Comparison of ENCODE assay signal across 20 mouse cellular contexts in genomic region chr15:82998811-82999221, GRCm38 (mm10). TPM values are rescaled to one million over a fixed set of nuclear protein-coding genes. Genes with fewer than 3 reads are reported as not detected.
A peak's percentile ranks its signal among the peaks of the same experiment; 100 is the strongest.
DNase-seq lines count a peak whose midpoint lies in the region; ATAC-seq and TF ChIP-seq lines count a peak whose summit lies in the region.
"Had no signal": no experiment of that assay in that cellular context is flagged by ENCODE, and none has a peak within 500 bp of the region (broad histone marks: within the 10 kb centered on the region; RNA-seq: fewer than 3 reads in every experiment).

No protein-coding gene starts in this region.

- no peak for TF ChIP-seq CTCF in small intestine, adult 2 months (IDR thresholded peaks at IDR 0.05; ENCODE audit: extremely low read depth, insufficient read length, insufficient replicate concordance, low read depth, low read length)

- H3K27me3 ChIP-seq in liver, embryonic 15.5 days: no peaks in the 10 kb centered on the region; the same call in none of the 2 replicates
- 0 out of 2 replicates have a peak, but pooled peaks cover 3% of the 10 kb centered on the region for H3K27me3 ChIP-seq in liver, embryonic 11.5 days (replicated peaks; ENCODE audit: control insufficient read depth, insufficient read depth, low read length)
- H3K27me3 ChIP-seq in embryonic facial prominence, embryonic 10.5 days (replicated peaks; ENCODE audit: low read depth, poor library complexity, severe bottlenecking): peaks cover 87% of the 10 kb centered on the region
- H3K27me3 ChIP-seq in small intestine, adult 2 months (ENCODE audit: control insufficient read depth, insufficient read depth, low read length): no peaks in the 10 kb centered on the region

- no peak overlapping the region for H3K4me2 ChIP-seq in liver, embryonic 15.5 days
- no peak overlapping the region for H3K4me2 ChIP-seq in liver, embryonic 11.5 days
- H3K4me2 ChIP-seq: embryonic facial prominence, embryonic 13.5 days; hindbrain, embryonic 14.5 days; limb, embryonic 12.5 days; neural tube, embryonic 12.5 days had no signal

- no peak for DNase-seq in liver, embryonic 11.5 days (ENCODE audit: low spot score)
- peak; percentile 90 for DNase-seq in A20 (ENCODE audit: low read depth, low spot score)
- DNase-seq in embryonic facial prominence, embryonic 10.5 days (ENCODE audit: low spot score): no peak
- DNase-seq in retina, embryonic 14.5 days (ENCODE audit: low spot score): no peak
- no peak for DNase-seq in Muller cell, postnatal 12 days (ENCODE audit: inconsistent ontology term)
- no peak for DNase-seq in thymus, postnatal 10 days (ENCODE audit: low spot score in 2 of 2)
- DNase-seq: adrenal gland, postnatal 25 days; cerebellum, adult 2 months; thymus, postnatal 36 days had no signal

- H3K4me3 ChIP-seq in liver, embryonic 15.5 days (replicated peaks): no peak overlapping the region
- H3K4me3 ChIP-seq in liver, embryonic 11.5 days (ENCODE audit: low read depth, low read length): no peak overlapping the region
- no peak overlapping the region for H3K4me3 ChIP-seq in embryonic facial prominence, embryonic 10.5 days
- H3K4me3 ChIP-seq in small intestine, adult 2 months (ENCODE audit: low read depth, low read length): no peak overlapping the region
- H3K4me3 ChIP-seq: embryonic facial prominence, embryonic 13.5 days; layer of hippocampus, adult 2 months; left cerebral cortex, adult 2 months; limb, embryonic 12.5 days; megakaryocyte, embryonic 14.5 days; neural tube, embryonic 12.5 days had no signal

- TF ChIP-seq POLR2A in small intestine, adult 2 months (IDR thresholded peaks at IDR 0.05; ENCODE audit: low read depth, low read length): peak; percentile 22; the same call in 1 of the 2 replicates

- H3K36me3 ChIP-seq in liver, embryonic 15.5 days (replicated peaks): no peaks in the 10 kb centered on the region
- no peaks in the 10 kb centered on the region for H3K36me3 ChIP-seq in liver, embryonic 11.5 days (ENCODE audit: control insufficient read depth, insufficient read depth, low read length)
- no peaks in the 10 kb centered on the region for H3K36me3 ChIP-seq in embryonic facial prominence, embryonic 10.5 days (replicated peaks)
- no peaks in the 10 kb centered on the region for H3K36me3 ChIP-seq in small intestine, adult 2 months (ENCODE audit: control insufficient read depth, insufficient read depth, low read length)
- H3K36me3 ChIP-seq: embryonic facial prominence, embryonic 13.5 days; limb, embryonic 12.5 days; neural tube, embryonic 12.5 days had no signal

- H3K4me1 ChIP-seq in liver, embryonic 15.5 days (replicated peaks): peaks cover 7% of the 10 kb centered on the region; the same call in 1 of the 2 replicates
- H3K4me1 ChIP-seq in liver, embryonic 11.5 days (replicated peaks; ENCODE audit: control insufficient read depth, insufficient read depth, low read length): no peaks in the 10 kb centered on the region
- H3K4me1 ChIP-seq in embryonic facial prominence, embryonic 10.5 days: peaks cover 60% of the 10 kb centered on the region
- H3K4me1 ChIP-seq in small intestine, adult 2 months (ENCODE audit: control insufficient read depth, insufficient read depth, insufficient read length, low read length): 0 out of 2 replicates have a peak, but pooled peaks cover 3% of the 10 kb centered on the region

- ATAC-seq in liver, embryonic 15.5 days (ENCODE audit: insufficient read depth): 0 out of 2 replicates have a peak, but pooled peaks have one; percentile 18
- no peak for ATAC-seq in liver, embryonic 11.5 days (replicated peaks; ENCODE audit: low FRiP score)
- ATAC-seq: forebrain, embryonic 16.5 days; intestine, embryonic 16.5 days had no signal

- H3K9ac ChIP-seq in liver, embryonic 15.5 days: no peak overlapping the region
- H3K9ac ChIP-seq in liver, embryonic 11.5 days (ENCODE audit: low read depth, low read length): no peak overlapping the region
- H3K9ac ChIP-seq: embryonic facial prominence, embryonic 13.5 days; hindbrain, embryonic 14.5 days; limb, embryonic 12.5 days; neural tube, embryonic 12.5 days had no signal

- WGBS in liver, embryonic 15.5 days (ENCODE audit: insufficient replicate concordance): 44% methylated on average over 6 of the region's 6 CpGs
- WGBS in liver, embryonic 11.5 days: 77% methylated on average over 6 of the region's 6 CpGs
- 85% methylated on average over 6 of the region's 6 CpGs for WGBS in embryonic facial prominence, embryonic 10.5 days
- WGBS in small intestine, adult 2 months: 76% methylated on average over 6 of the region's 6 CpGs

- H3K27ac ChIP-seq in liver, embryonic 15.5 days (replicated peaks): no peak overlapping the region
- no peak overlapping the region for H3K27ac ChIP-seq in liver, embryonic 11.5 days (ENCODE audit: low read depth, low read length)
- H3K27ac ChIP-seq in embryonic facial prominence, embryonic 10.5 days (replicated peaks): 0 out of 2 replicates have a peak overlapping the region, but pooled peaks have one; percentile 3
- no peak overlapping the region for H3K27ac ChIP-seq in small intestine, adult 2 months (ENCODE audit: insufficient read depth, low read depth, low read length)
- H3K27ac ChIP-seq: hindbrain, embryonic 14.5 days; layer of hippocampus, adult 2 months; left cerebral cortex, adult 2 months; neural tube, embryonic 12.5 days had no signal

- H3K9me3 ChIP-seq in liver, embryonic 15.5 days (replicated peaks): no peaks in the 10 kb centered on the region
- H3K9me3 ChIP-seq in liver, embryonic 11.5 days (ENCODE audit: control insufficient read depth, low read length): no peaks in the 10 kb centered on the region
- no peaks in the 10 kb centered on the region for H3K9me3 ChIP-seq in embryonic facial prominence, embryonic 10.5 days
- H3K9me3 ChIP-seq: embryonic facial prominence, embryonic 13.5 days; limb, embryonic 12.5 days; megakaryocyte, embryonic 14.5 days; neural tube, embryonic 12.5 days had no signal

RNA-seq across cellular contexts. Expression of gene Tcf20, which starts 11.1 kb away (rescaled TPM):
- polyA plus RNA-seq in liver, embryonic 15.5 days (2015; fragmentation: Nextera tagmentation; extraction: Ambion mirVana): 2.1 and 2.4 TPM in 2 replicates
- 6.4 and 7.1 TPM in 2 replicates for polyA plus RNA-seq in liver, embryonic 11.5 days (2014; fragmentation: Nextera tagmentation; extraction: Ambion mirVana)
- 8.4 and 8.5 TPM in 2 replicates for polyA plus RNA-seq in embryonic facial prominence, embryonic 10.5 days (2016; fragmentation: Nextera tagmentation; extraction: Ambion mirVana)
- polyA plus RNA-seq in small intestine, adult 2 months (2012; rRNA removed): 8.3 and 20.0 TPM in 2 replicates

RNA-seq across cellular contexts. Expression of gene Nfam1, which starts 34.3 kb away (rescaled TPM):
- 12.1 and 12.8 TPM in 2 replicates for polyA plus RNA-seq in liver, embryonic 15.5 days (2015; fragmentation: Nextera tagmentation; extraction: Ambion mirVana)
- 6.6 and 7.4 TPM in 2 replicates for polyA plus RNA-seq in liver, embryonic 11.5 days (2014; fragmentation: Nextera tagmentation; extraction: Ambion mirVana)
- 2.4 and 2.6 TPM in 2 replicates for polyA plus RNA-seq in embryonic facial prominence, embryonic 10.5 days (2016; fragmentation: Nextera tagmentation; extraction: Ambion mirVana)
- 2.1 TPM in 2 replicates for polyA plus RNA-seq in small intestine, adult 2 months (2012; rRNA removed)
